Mouse (Mus musculus): Measurements from ENCODE around the gene Vmn2r10.
"Not testable (repeated sequence)": the region's sequence is repeated elsewhere in the genome, so short reads cannot be mapped to it uniquely, and the experiment has no call there.

Gene Vmn2r10

DNA sequence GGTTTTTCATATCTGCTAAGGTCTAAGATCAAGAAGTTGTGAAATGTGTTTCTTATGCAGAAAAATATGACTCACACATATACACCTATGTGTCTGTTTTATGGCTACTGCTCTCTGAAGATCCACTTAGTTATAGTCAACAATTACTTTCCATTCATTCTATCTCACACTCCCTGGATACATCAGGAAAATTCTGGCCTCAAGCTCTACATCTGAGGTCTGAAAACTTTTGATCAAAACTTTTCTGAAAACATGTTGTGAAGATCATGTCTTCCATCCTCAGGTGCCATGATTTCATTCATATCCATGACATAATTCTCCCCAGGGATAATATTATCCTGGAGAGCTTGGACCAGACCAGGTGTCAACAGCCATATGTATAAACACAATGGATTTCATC lies at the start of gene Vmn2r10:
TSS of gene Vmn2r10 (minus strand) at position 101 of the 400 bp plus-strand sequence.
- DNase-seq (ENCODE audit: low spot score in 2 of 2), result not testable (repeated sequence)

DNA sequence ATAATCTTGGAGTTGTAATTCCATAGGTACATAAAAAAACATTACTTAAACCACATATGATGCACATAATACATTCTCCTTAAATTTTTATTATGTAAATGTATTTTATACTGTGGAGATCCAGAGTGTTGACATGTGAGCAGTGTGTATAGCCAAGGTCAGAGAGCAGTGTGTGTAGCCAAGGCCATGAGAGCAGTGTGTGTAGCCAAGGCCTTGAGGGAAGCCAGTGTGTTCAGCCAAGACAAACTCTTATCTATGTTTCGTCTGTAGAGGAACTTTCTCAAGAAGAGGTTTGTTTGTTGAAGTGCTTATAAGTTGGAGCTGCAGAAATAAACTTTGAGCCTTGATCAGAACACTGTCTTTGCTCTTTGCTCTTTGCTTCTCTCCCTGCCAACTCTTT lies 49.0 kb upstream of the Vmn2r10 start:
- DNase-seq (ENCODE audit: low spot score in 2 of 2), result no peak

DNA sequence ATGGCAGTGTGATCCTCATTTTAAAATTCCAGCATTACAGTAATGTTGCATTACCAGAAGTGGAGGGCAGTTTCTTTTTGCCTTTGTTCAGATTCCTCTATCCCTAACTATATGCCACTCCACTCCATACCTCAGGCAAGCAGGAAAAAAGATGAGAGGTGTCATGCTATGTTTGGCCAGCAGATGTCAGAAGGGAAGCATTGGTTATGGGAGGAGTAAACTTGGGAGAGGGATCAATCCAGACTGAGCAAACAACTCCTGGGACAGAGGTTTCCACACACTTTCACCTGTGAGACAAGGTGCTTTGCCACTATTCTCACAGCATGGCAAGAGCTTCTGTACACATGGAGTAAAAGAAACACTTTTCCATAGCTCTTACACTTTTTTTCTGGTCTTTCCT lies 26.3 kb upstream of the Vmn2r10 start:
- no peak for DNase-seq (ENCODE audit: low spot score in 2 of 2)

- DNase-seq (ENCODE audit: low spot score in 2 of 2), result no peak
Observed at GRCm38 (mm10) chr5:108988924-108989323, 17.4 kb downstream of the Vmn2r10 start.
